Mouse (Mus musculus) limb, embryonic 12.5 days (tissue): ENCODE results near the gene Fkbp15. TPM values are rescaled to one million over a fixed set of nuclear protein-coding genes. Genes with fewer than 3 reads are reported as not detected.
A peak's percentile ranks its signal among the peaks of the same experiment; 100 is the strongest.

ENCODE experiments used
- ATAC-seq: fragments of 200-750 bp; cut with Nextera tagmentation; 2 replicates; pipeline ENCODE4 v1.8.0; 2017; ENCODE audit warnings: low read depth, moderate TSS enrichment; ENCODE audit not compliant: insufficient number of reproducible peaks, insufficient read depth, low FRiP score, low TSS enrichment
- H3K27ac ChIP-seq: fragments of 300-500 bp; sonication (generic); 2 replicates; pipeline ENCODE4 v1.5.1; 2016; ENCODE audit warnings: mild to moderate bottlenecking, moderate library complexity
- H3K27me3 ChIP-seq: fragments of 300-500 bp; sonication (generic); 2 replicates; pipeline ENCODE4 v1.6.1; 2016; ENCODE audit warnings: mild to moderate bottlenecking, moderate library complexity
- H3K36me3 ChIP-seq: fragments of 300-500 bp; sonication (generic); 2 replicates; pipeline ENCODE4 v1.6.1; 2016; ENCODE audit warnings: mild to moderate bottlenecking, moderate library complexity
- H3K4me1 ChIP-seq: fragments of 300-500 bp; sonication (generic); replicated peaks from 2 replicates; pipeline ENCODE4 v1.6.1; 2016
- H3K4me2 ChIP-seq: fragments of 300-500 bp; sonication (generic); 2 replicates; pipeline ENCODE4 v1.6.1; 2016; ENCODE audit warnings: mild to moderate bottlenecking, moderate library complexity
- H3K4me3 ChIP-seq: fragments of 300-500 bp; sonication (generic); replicated peaks from 2 replicates; pipeline ENCODE4 v1.5.1; 2016; ENCODE audit warnings: mild to moderate bottlenecking
- H3K9ac ChIP-seq: fragments of 300-500 bp; sonication (generic); replicated peaks from 2 replicates; pipeline ENCODE4 v1.6.1; 2016; ENCODE audit warnings: mild to moderate bottlenecking, moderate library complexity
- H3K9me3 ChIP-seq: fragments of 300-500 bp; sonication (generic); 2 replicates; pipeline ENCODE4 v1.6.1; 2016; ENCODE audit warnings: mild to moderate bottlenecking, moderate library complexity
- WGBS: fragments of 180-500 bp; shearing (Covaris S2); methylation state at CpG from one replicate; pipeline ENCODE4 v1.1.7; 2016; 5-methylcytosine and 5-hydroxymethylcytosine counted together
- polyA plus RNA-seq: library from polyadenylated mRNA; unstranded; fragments of >200 nt; fragmentation: Nextera tagmentation; extraction: Ambion mirVana; gene quantifications from 2 replicates; pipeline ENCODE4 v1.2.1, GENCODE M21; 2016

Fkbp15 gene
- 23.2 and 24.6 TPM in 2 replicates for polyA plus RNA-seq

- no peaks in the 10 kb centered on the region for H3K9me3 ChIP-seq
- peak within 1 kb of the TSS; percentile 71 for H3K9ac ChIP-seq
- peak within 1 kb of the TSS; percentile 66 for H3K27ac ChIP-seq
- no peaks in the 10 kb centered on the region for H3K36me3 ChIP-seq
- peak; percentile 100 for ATAC-seq
- under 1% methylated on average over 51 of the region's 51 CpGs for WGBS
- H3K4me2 ChIP-seq, result peak within 1 kb of the TSS; percentile 82
- peak within 1 kb of the TSS; percentile 74 for H3K4me3 ChIP-seq
- no peaks in the 10 kb centered on the region for H3K27me3 ChIP-seq
- peaks cover 16% of the 10 kb centered on the region for H3K4me1 ChIP-seq
Observed at GRCm38 (mm10) chr4:62360088-62360804, at the start of gene Fkbp15, which contains the start of gene Slc31a1. TSS of gene Fkbp15 (minus strand) at chr4:62360548. TSS of gene Slc31a1 (plus strand) at chr4:62360727.

GRCm38 (mm10) chr4:62409615-62410014 is 49.3 kb upstream of the Fkbp15 start:
- Histone ChIP-seq H3K4me3 (peak overlapping the region; percentile 72), H3K27me3 (no peaks in the 10 kb centered on the region), H3K4me2 (peak overlapping the region; percentile 81), H3K36me3 (peaks cover 42% of the 10 kb centered on the region), H3K4me1 (peaks cover 24% of the 10 kb centered on the region), H3K9me3 (no peaks in the 10 kb centered on the region), H3K27ac (no peak overlapping the region), H3K9ac (peak overlapping the region; percentile 83)
- 27% methylated on average over 6 of the region's 6 CpGs for WGBS
- ATAC-seq, result no peak

GRCm38 (mm10) chr4:62408601-62409282 is 48.4 kb upstream of the Fkbp15 start, which contains the start of the genes Cdc26 and Prpf4:
TSS of gene Cdc26 (minus strand) at chr4:62408642.
TSS of gene Prpf4 (plus strand) at chr4:62408797.
- H3K9ac ChIP-seq, result peak within 1 kb of the TSS; percentile 83
- ATAC-seq, result peak; percentile 99
- WGBS, result under 1% methylated on average over 39 of the region's 39 CpGs

GRCm38 (mm10) chr4:62407730-62408582 is 47.6 kb upstream of the Fkbp15 start:
- Histone ChIP-seq H3K4me2 (peak overlapping the region; percentile 53), H3K9me3 (no peaks in the 10 kb centered on the region), H3K36me3 (peaks cover 39% of the 10 kb centered on the region), H3K4me1 (peaks cover 24% of the 10 kb centered on the region), H3K4me3 (peak overlapping the region; percentile 72), H3K9ac (peak overlapping the region; percentile 82), H3K27me3 (no peaks in the 10 kb centered on the region), H3K27ac (peak overlapping the region; percentile 84)
- under 1% methylated on average over 35 of the region's 35 CpGs for WGBS
- peak; percentile 61; the same call in 1 of the 2 replicates for ATAC-seq

More at GRCm38 (mm10) chr4:62408601-62409282, 48.4 kb upstream of the Fkbp15 start, which contains the start of the genes Cdc26 and Prpf4:
- Histone ChIP-seq H3K9me3 (no peaks in the 10 kb centered on the region), H3K27me3 (no peaks in the 10 kb centered on the region), H3K4me1 (peaks cover 24% of the 10 kb centered on the region), H3K27ac (peak within 1 kb of the TSS; percentile 85), H3K4me2 (peak within 1 kb of the TSS; percentile 81), H3K36me3 (peaks cover 40% of the 10 kb centered on the region), H3K4me3 (peak within 1 kb of the TSS; percentile 72)

- ATAC-seq, result no peak
- Histone ChIP-seq H3K9me3 (no peaks in the 10 kb centered on the region), H3K4me2 (0 out of 2 replicates have a peak overlapping the region, but pooled peaks have one; percentile 17), H3K27me3 (no peaks in the 10 kb centered on the region), H3K27ac (no peak overlapping the region), H3K4me3 (no peak overlapping the region), H3K9ac (no peak overlapping the region; the same call in 1 of the 2 replicates), H3K4me1 (peaks cover 24% of the 10 kb centered on the region), H3K36me3 (peaks cover 39% of the 10 kb centered on the region)
- 93% methylated on average over 4 of the region's 4 CpGs for WGBS
Observed at GRCm38 (mm10) chr4:62406133-62406532, 45.8 kb upstream of the Fkbp15 start.

GRCm38 (mm10) chr4:62398956-62399355 is 38.6 kb upstream of the Fkbp15 start:
- Histone ChIP-seq H3K36me3 (peaks cover 86% of the 10 kb centered on the region), H3K27ac (no peak overlapping the region), H3K4me1 (no peaks in the 10 kb centered on the region), H3K4me3 (no peak overlapping the region), H3K4me2 (no peak overlapping the region), H3K27me3 (no peaks in the 10 kb centered on the region), H3K9ac (no peak overlapping the region), H3K9me3 (no peaks in the 10 kb centered on the region)
- ATAC-seq, result no peak
- WGBS, result 99% methylated on average over 3 of the region's 3 CpGs

GRCm38 (mm10) chr4:62397616-62398365 is 37.4 kb upstream of the Fkbp15 start:
- Histone ChIP-seq H3K4me1 (no peaks in the 10 kb centered on the region), H3K4me2 (no peak overlapping the region), H3K4me3 (no peak overlapping the region), H3K27ac (no peak overlapping the region), H3K9me3 (no peaks in the 10 kb centered on the region), H3K36me3 (peaks cover 83% of the 10 kb centered on the region), H3K27me3 (no peaks in the 10 kb centered on the region), H3K9ac (no peak overlapping the region)
- no peak for ATAC-seq
- WGBS, result 91% methylated on average over 4 of the region's 4 CpGs

GRCm38 (mm10) chr4:62395806-62396205 is 35.5 kb upstream of the Fkbp15 start:
- H3K9me3 ChIP-seq, result no peaks in the 10 kb centered on the region
- no peak for ATAC-seq
- no peaks in the 10 kb centered on the region for H3K4me1 ChIP-seq
- no peak overlapping the region for H3K4me3 ChIP-seq
- H3K27me3 ChIP-seq, result no peaks in the 10 kb centered on the region
- H3K36me3 ChIP-seq, result peaks cover 82% of the 10 kb centered on the region
- no peak overlapping the region for H3K4me2 ChIP-seq
- no peak overlapping the region for H3K27ac ChIP-seq
- H3K9ac ChIP-seq, result no peak overlapping the region
- WGBS, result 89% methylated on average over 1 of the region's 1 CpGs

GRCm38 (mm10) chr4:62393459-62393858 is 33.1 kb upstream of the Fkbp15 start:
- ATAC-seq, result no peak
- Histone ChIP-seq H3K4me3 (no peak overlapping the region), H3K4me1 (no peaks in the 10 kb centered on the region), H3K36me3 (peaks cover 83% of the 10 kb centered on the region), H3K27ac (no peak overlapping the region), H3K9me3 (no peaks in the 10 kb centered on the region), H3K4me2 (no peak overlapping the region), H3K27me3 (no peaks in the 10 kb centered on the region), H3K9ac (no peak overlapping the region)
- WGBS, result 60% methylated on average over 6 of the region's 6 CpGs

- no peaks in the 10 kb centered on the region for H3K9me3 ChIP-seq
- H3K4me2 ChIP-seq, result no peak overlapping the region
- no peak overlapping the region for H3K4me3 ChIP-seq
- no peaks in the 10 kb centered on the region for H3K27me3 ChIP-seq
- no peak for ATAC-seq
- 88% methylated on average over 7 of the region's 7 CpGs for WGBS
- peaks cover 81% of the 10 kb centered on the region for H3K36me3 ChIP-seq
- no peak overlapping the region for H3K27ac ChIP-seq
- H3K4me1 ChIP-seq, result no peaks in the 10 kb centered on the region
- no peak overlapping the region for H3K9ac ChIP-seq
Observed at GRCm38 (mm10) chr4:62391892-62392291, 31.5 kb upstream of the Fkbp15 start.
